Mouse (Mus musculus) layer of hippocampus, adult 9-10 months (tissue): ENCODE results near the gene Atp6v1f.

Experiments
- DNase-seq: peaks from one replicate; pipeline ENCODE4 v3.0.0; 2022; ENCODE audit warnings: low spot score

The Atp6v1f gene

DNA sequence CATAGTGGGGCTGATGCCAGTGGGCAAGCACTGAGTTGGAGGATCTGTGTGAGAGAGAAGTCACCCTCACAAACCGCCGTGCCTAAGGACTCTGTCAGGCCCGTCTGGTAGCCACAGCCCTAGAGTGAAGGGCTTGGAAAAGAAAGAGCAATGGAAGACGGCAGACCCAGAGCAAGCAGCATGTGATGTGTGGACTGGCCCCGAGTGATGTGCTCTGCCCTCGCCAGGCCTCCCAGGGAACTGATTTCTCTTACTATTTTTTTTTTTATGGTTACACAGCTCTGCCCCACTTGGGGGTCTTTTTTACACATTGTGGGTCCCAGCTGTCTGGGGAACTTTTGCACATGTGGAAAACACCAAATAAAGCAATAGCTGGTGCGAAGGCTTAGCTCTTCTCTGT, 6.0 kb upstream of the Atp6v1f start:
- DNase-seq, result no peak

DNA sequence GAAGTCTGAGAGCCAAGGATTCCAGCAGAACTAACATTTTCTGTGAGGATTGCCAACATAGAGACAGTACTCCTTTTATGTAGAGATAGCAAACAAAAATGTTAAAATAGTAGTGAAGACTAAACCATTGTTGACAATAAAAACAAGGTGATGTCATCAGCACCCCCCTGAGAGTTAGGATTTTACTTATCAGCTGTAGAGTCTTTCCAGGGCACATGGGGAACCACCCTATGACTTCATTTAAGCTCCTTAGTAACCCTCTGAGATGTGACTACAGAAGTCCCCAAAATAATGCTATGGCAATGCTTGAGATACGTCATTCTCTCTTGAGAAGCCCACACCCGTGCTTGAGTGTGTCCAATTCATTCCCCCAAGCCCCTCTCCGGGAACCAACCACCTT, 4.1 kb upstream of the Atp6v1f start:
- DNase-seq, result no peak

DNA sequence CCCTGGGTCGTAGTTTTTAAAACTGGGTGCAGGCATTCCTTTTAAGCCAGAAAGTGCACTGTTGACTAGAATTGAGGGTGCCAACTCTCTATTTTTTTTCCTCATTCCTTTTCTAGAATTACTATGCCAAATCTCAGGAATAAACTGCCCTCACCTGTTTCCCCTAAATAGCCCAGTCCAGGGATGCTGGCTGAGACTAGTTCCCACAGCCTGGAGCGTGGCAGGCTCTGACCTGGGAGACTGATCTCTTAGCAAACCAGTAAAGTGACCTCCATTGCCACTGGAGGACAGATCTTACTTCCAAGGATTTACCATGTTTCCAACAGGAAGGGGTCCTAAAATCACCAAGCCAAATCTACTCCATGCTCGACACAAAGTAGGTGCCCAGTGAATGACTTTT, 1.3 kb downstream of the Atp6v1f start:
- no peak for DNase-seq

DNA sequence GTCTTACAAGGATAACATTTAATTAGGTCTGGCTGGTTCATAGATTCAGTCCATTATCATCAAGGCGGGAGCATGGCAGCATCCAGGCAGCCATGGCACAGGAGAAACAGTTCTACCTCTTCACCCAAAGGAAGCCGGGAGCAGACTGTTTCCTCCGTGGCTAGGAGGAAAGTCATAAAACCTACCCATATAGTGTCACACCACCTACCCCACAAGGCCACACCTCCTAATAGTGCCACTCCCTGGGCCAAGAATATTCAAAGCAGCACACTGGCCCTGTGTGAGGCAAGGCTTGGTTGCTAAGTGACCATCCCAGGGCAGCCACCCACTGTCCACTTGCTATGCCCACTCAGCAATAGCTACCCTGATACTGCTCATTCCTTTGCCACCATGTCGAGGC, 3.6 kb downstream of the Atp6v1f start, which contains the start of gene Atp6v1fnb:
TSS of gene Atp6v1fnb (plus strand) at position 301 of the 400 bp plus-strand sequence.
- no peak for DNase-seq

DNA sequence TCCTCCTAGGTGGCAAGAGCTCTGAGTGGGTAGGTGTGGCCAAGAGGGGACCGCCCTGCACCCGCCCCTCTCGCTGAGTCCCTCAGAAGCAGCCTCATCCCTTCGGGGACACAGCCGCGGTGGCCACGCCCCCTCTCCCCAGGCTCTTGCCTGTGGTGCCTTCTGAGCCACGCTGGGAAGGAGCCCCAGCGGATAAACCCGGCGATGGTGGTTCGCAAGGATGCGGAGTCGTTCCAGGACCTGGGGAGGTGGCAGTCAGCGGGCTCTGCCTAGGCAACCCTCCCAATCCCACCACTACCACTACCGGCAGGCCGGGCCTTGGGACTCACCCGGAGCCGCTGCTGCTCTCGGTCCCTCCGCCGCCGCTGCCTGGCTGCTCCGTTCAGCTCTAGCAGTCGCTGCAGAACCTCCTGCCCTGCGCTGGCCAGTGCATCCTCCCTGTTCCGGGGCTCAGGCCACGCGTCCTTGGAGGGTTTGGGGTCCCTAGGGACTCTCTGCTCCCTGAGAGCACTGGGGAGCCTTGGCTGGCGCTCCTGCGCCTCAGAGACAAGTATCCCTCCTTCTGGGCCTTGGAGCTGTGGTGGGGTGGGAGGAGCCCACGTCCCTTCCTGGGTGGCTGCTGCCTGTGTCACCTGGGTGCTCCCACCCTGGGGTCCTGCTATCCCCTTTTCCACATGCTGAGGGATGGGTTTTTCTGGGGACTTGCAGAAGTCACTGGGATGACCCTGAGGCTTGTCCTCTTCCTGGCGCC, 6.6 kb downstream of the Atp6v1f start:
- DNase-seq, result no peak

DNA sequence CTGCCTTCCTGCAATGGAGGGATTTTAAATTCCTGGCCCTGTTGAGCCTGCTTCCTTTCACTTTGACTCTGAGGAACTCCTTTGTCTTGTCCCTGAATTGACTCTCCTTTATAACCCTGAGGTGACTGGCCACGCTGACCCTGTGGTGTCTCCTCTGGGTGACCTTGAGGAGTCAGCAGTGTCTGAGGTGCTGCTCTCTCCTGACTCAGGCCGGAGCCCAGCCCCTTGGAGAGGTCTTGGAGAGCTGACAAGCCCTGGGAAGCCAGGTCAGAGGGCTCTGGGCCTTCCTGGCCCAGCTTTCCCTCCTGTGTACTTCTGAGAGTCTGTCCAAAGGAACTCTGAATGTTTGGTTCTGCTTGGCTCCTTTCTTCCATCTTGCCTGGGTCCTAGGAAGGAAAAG, 7.2 kb downstream of the Atp6v1f start:
- DNase-seq, result no peak

DNA sequence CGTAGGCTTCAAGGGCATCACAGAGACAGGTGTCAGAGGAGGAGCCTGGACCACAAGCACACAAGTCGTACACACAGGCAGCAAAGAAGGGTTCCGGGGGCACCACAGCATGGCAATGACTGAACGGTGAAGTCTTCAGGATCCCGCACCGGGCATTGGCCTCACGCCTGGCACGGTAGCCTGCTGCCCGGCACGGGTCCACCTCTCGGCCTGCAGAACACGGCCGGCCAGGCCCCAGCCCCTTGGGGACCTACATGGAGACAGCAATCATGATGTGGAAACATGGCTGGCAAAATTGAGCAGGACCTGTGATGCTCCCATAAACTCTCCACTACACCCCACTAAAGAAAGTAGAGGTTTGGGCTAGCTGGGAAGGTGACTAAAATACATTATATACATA, 15.2 kb downstream of the Atp6v1f start:
- no peak for DNase-seq

DNA sequence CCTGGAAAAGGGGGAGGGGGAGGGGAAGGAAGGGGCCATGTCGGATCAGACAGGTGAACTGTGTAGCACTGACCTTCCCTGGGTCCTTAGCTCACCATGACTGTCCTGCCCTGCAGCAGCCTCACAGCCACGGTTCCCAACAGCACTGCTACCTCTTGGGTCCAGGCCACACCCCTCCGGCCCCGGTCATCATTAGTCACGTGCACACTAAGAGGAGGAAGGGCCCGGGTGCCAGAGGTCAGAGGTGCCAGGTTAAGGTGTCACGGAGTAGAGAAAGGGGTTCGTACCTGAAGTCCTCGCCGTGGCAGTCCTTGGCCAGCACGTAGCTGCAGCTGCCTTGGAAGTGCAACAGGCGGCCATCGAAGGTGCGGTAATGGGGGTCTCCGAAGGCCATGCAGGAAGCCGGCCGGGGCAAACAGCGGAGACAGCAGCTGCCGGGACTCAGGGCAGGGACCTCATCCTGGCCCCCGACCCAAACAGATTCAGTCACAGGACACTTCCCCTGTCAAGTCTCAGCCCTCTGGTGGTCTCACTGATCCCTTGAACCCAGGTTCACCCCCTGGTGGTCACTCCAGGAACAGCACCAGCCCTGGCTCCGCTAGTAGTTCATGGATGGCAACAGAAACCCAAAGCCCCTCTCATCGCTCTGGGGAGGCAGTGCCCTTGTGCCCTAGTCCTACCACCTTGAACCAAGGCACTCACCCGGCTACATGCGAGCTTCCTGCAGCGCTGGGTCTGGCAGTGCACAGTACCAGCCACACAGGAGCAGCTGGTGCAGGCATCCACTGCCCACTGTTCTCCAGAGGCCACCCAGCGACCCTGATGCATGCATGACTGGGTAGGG, 17.4 kb downstream of the Atp6v1f start:
- no peak for DNase-seq

DNA sequence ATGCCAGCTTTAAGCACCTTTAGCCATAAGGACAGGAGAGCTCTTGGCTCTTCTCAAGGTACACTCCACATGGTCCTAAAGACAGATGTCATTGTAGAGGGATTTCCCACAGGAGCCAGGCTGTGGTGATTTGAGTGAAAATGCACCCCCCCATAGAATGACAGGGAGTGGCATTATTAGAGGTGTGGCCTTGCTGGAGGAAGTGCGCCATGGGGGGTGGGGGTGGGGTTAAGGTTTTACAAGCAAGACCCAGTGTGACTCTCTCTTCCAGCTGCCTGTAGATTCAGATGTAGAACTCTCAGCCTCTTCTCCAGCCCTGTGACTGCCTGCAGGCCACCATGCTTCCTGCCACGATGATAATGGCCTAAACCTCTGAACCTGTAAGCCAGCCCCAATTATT, 18.4 kb downstream of the Atp6v1f start:
- no peak for DNase-seq

DNA sequence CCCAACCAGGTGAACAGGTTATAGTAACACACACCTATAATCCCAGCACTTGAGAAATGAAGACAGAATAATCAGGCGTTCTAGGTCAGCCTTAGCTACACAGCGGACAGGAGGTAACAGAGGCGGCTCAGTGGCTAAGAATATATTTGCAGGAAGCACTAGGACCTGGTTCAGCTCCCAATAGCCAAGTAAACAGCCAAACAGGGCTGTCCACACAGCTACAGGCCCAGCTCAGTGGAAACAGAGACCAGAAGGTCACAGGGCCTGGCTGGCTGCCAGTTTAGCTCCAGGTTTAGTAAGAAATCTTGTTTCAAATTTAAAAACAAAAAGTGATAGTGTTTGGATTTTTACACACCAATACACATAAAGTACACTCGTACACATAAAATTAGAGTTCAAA, 26.6 kb downstream of the Atp6v1f start:
- no peak for DNase-seq

DNA sequence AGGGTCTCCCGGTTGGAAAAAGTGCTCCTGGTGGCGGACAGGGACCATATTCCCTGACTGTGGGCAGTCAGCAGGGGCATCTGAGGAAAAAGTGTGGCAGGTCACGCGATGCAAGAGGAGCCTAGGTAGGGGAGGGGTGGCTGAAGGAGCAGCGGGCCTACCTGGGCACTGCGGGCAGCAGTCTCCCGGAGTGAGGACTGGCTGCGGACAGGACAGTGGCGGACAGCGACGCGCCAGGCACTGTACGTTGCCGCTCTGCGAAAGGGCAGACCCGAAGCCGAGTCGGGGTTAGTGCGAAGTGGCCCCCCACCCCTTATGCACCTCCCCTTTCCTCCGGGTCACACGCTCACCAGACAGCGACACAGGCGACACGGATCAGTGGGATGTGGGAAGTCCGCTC, 28.8 kb downstream of the Atp6v1f start:
- DNase-seq, result no peak

DNA sequence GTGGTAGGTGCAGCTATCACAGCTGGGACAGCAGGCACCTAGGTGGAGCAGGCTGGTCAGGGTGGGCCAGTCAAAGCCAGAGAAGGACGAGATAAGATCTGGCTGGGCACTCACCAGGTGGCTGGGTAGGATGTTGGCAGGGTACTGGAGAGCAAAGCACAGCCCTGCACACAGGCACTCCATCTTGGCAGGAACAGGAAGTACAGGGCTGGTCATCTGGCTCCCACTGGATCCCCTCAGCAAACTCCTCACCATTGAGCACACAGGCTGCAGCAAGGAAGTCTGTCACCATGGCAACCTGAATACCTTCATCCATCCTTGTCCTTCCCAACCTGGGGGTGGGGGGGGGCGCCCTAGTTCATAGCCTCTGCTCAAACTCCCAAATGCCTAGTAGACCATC, 30.3 kb downstream of the Atp6v1f start:
- no peak for DNase-seq

DNA sequence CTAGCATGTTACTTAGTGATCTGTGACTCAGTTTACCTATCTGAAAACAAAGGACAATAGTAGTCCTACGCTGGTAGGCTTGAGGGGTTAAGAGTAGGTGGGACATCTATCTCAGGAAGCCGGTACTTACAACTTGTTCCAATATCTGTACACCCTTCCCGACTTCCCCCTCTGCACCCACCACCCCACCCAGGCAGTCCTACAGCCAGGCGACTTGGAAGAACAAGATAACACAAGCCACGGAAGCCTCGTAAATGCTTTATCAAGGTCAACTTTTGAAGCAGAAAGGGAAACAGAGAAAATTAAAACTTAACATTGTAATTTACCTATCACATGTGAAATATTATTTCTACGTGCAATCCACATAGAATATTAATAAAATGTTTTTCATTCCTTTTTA, 32.7 kb downstream of the Atp6v1f start:
- DNase-seq, result no peak

DNA sequence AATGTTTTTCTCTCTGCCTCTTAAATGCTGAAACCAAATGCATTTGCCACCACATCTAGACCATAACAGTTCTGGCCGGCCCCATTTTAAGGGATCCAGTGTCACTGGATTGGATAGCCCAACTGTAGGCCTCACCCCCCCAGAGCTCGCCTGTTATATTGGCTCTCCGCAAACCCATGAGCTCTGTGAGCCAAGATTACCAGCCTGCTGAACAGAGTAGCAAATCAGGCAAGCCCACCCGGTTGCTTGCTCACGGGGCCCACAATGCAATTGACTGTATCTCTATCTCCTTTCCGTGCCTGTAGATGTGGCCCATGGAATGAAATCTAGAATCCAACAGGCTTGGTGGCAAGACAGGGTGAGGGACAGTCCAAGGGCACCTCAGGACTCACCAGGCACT, 33.3 kb downstream of the Atp6v1f start:
- no peak for DNase-seq

DNA sequence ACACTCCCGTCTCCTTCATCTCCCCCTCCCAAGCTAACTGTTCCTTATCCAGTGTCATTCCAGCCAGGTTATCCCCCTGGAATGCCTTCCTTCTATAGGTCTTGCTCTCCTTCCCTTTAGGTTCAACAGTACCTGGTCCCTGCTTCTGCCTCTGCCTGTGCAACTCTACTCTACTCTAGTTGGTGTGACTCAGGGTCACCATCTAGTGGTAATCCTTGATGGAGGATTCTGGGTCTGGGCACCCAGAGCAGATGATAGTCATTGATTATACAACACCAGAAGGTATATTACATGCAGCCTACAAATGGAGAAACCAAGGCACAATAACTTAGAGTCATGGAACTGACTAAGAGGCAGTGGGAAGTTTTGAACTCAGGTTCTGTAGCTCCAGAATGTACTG, 34.1 kb downstream of the Atp6v1f start:
- no peak for DNase-seq

DNA sequence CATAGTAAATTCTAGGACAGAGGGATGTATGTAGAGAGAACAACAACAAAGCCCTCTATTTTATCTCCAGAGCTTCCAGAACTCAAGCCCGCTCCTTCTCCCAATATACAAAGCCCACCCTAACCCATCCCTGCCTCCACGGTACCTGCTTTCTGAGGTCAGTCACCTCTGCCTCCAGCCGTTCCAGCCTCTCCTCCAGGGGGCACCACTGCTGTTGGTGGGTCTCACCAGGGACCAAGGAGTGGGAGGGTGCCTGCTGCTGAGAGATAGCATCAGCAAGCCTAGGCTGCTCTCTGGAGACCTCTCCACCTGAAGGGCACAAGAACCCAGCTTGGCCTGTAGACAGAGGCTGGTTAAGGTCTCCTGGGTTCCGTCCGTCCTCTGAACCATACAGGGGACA, 38.0 kb downstream of the Atp6v1f start:
- DNase-seq, result no peak

DNA sequence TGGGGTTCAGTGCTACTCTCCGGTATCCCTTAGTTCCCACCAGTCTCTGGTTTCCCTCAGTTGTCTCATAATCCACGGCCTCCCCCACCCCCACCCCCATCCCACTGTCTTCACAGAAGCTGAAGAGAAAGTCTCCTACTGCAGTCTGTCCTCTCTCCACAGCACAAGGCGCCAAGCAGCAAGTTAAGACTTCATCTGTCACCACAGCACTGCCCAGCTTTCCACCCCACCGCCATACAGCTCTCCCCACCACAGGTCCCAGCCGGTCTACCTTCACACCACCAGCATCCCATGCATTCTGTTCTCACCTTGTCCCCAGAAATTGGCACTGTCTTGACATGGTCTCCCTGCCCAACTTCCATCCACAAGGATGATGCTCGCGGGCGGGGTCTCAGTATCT, 39.3 kb downstream of the Atp6v1f start:
- no peak for DNase-seq

DNA sequence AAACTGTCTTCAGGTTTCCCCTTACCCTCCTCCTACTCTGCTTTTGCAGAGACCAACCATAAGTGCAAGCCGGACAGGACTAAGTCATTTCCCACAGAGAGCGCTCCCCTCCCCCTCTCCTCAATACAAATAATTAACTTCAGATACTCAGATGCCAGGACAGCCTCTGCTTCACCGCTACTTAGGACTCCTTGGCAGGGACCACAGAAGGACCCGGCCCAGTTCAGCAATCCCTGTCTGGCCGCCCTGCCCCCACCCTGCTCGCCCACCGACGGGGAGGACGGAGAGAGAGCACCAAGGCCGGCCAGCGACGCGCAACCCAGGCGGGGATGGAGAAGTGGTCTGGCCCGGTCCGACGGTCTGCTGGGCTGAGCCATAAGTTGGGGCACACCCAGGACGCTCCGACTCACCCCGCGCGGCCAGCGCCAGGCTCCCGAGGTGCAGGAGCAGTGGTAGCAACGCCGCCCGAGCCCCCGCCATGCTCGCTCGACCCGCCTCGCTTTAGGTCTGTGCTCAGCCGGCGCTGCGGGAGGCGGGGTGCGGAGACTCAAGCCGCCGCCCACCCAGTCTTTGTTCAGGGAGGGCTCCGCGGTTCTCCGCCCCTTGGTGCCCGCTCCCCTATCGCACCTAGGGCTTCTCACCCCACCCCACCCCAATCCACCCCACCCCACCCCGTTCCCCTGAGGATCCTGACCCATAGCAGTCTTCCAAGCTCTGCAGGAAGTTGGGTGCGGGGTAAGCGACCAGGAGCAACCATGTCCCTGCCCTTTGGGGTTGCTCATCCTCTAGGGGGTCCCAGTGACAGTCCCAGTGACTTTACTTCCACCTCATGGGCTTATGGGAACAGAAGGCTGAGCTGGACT, 40.2 kb downstream of the Atp6v1f start, which contains the start of gene Kcp:
TSS of gene Kcp (minus strand) at position 506 of the 863 bp plus-strand sequence.
- no peak for DNase-seq

DNA sequence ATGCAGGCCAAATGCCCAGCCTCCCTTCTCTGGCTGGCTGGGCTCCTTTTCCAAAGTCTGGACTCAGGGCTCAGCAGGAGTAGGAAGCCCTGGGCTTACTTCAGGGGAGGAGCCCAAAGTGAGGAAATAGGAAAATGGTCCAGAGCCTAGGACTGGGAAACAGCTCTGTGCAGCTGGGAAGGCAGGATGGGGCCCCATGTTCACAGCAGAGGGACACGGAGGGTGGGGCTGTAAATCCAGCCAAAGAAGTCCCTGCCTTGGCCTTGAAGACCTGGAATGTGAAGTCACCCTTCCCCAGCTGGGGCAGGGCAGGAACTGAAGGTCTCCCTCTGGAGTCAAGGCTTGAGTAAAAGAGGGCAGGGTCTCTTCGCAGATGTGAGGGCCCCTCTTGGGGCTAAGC, 41.6 kb downstream of the Atp6v1f start:
- DNase-seq, result no peak

DNA sequence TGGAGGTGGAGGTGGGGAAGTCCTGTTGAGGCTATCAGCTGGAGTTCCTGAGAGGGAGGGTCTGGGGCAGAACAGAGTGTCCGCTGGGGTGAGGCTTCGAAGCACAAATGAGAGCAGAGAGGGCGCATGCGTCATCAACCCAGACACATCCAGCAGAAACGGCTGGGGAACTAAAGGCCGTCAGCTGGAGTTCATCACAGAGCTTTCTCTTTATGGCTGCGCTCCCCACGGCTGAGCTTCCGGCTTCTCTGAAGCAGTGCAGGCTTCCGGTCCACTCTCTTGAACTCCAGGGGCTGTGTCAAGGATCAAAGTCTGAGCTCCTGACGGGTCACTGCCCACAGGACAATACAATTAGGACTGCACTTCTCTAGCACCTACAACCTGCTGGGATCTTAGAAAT, 45.8 kb downstream of the Atp6v1f start:
- no peak for DNase-seq

DNA sequence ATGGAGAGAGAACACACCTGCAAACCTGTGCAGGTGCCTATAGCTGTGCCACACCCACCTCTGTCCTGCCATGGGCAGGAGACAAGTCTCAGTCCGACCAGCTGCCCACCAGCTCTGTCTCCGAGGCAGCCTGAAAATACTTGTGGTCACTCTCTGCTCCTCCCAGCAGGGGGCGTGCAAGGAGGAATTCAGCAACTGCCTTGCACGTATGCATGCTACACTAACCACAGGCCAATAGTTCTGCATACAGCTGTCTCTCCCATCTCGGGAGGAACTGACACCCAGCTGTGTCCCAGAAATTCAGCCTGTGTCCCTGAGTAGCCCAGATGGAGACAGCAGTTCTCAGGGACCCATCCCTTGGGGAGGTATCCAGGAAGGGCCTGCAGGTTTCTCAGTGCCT, 49.6 kb downstream of the Atp6v1f start:
- DNase-seq, result no peak
